Mouse (Mus musculus): ENCODE measurements at regions not wholly inside any gene's neighbourhood (a gene's known extent, or its start where the extent isn't known, plus 50 kb on each side); places are given as distances from the start of the nearest gene placed in this dataset.
A peak's percentile ranks its signal among the peaks of the same experiment; 100 is the strongest.

- no peak for DNase-seq
Measured at GRCm38 (mm10) chr17:4724031-4724430, 270.1 kb upstream of the Arid1b start.

GRCm38 (mm10) chr17:4726331-4726741 is 267.8 kb upstream of the Arid1b start:
- DNase-seq, result no peak

- DNase-seq, result no peak
Measured at GRCm38 (mm10) chr17:4734412-4734881, 259.7 kb upstream of the Arid1b start.

- no peak for DNase-seq
Measured at GRCm38 (mm10) chr17:4735185-4735584, 258.9 kb upstream of the Arid1b start.

- no peak for DNase-seq
Measured at GRCm38 (mm10) chr17:4736689-4737088, 257.4 kb upstream of the Arid1b start.

GRCm38 (mm10) chr17:4738717-4739485 is 255.2 kb upstream of the Arid1b start:
- DNase-seq, result no peak

GRCm38 (mm10) chr17:4740784-4741183 is 253.3 kb upstream of the Arid1b start:
- no peak for DNase-seq

GRCm38 (mm10) chr17:4742314-4742713 is 251.8 kb upstream of the Arid1b start:
- no peak for DNase-seq

- DNase-seq, result no peak
Measured at GRCm38 (mm10) chr17:4762956-4763355, 231.2 kb upstream of the Arid1b start.

GRCm38 (mm10) chr17:4765723-4766122 is 228.4 kb upstream of the Arid1b start:
- no peak for DNase-seq

GRCm38 (mm10) chr17:4767947-4768522 is 226.1 kb upstream of the Arid1b start:
- DNase-seq, result no peak

GRCm38 (mm10) chr17:4769284-4769683 is 224.8 kb upstream of the Arid1b start:
- DNase-seq, result no peak

- no peak for DNase-seq
Measured at GRCm38 (mm10) chr17:4770052-4770451, 224.1 kb upstream of the Arid1b start.

GRCm38 (mm10) chr17:4778161-4778560 is 216.0 kb upstream of the Arid1b start:
- peak; percentile 66 for DNase-seq

- DNase-seq, result peak; percentile 8
Measured at GRCm38 (mm10) chr17:4779017-4779416, 215.1 kb upstream of the Arid1b start.

- DNase-seq, result no peak
Measured at GRCm38 (mm10) chr17:4781586-4781985, 212.5 kb upstream of the Arid1b start.

GRCm38 (mm10) chr17:4784296-4784695 is 209.8 kb upstream of the Arid1b start:
- no peak for DNase-seq

GRCm38 (mm10) chr17:4785281-4785839 is 208.8 kb upstream of the Arid1b start:
- DNase-seq, result no peak

GRCm38 (mm10) chr17:4786524-4786923 is 207.6 kb upstream of the Arid1b start:
- DNase-seq, result no peak

GRCm38 (mm10) chr17:4791873-4792272 is 202.3 kb upstream of the Arid1b start:
- no peak for DNase-seq

GRCm38 (mm10) chr17:4796241-4796640 is 197.9 kb upstream of the Arid1b start:
- DNase-seq, result no peak

- DNase-seq, result no peak
Measured at GRCm38 (mm10) chr17:4804013-4804412, 190.1 kb upstream of the Arid1b start.

GRCm38 (mm10) chr17:4806051-4806450 is 188.1 kb upstream of the Arid1b start:
- DNase-seq, result no peak

- no peak for DNase-seq
Measured at GRCm38 (mm10) chr17:4808926-4809325, 185.2 kb upstream of the Arid1b start.
